Mouse (Mus musculus) urinary bladder, postnatal 25 days (tissue): Measurements from ENCODE around the gene Srsf3.
"Not testable (repeated sequence)": the region's sequence is repeated elsewhere in the genome, so short reads cannot be mapped to it uniquely, and the experiment has no call there.

Experiments
- DNase-seq: peaks from one replicate; pipeline ENCODE4 v3.0.0; 2022; ENCODE audit warnings: low spot score

Gene Srsf3

GRCm38 (mm10) chr17:29063988-29064285, 31.5 kb downstream of the Srsf3 start:
- DNase-seq, result no peak

GRCm38 (mm10) chr17:29065245-29065940, 33.0 kb downstream of the Srsf3 start:
- DNase-seq, result no peak

GRCm38 (mm10) chr17:29065971-29066370, 33.5 kb downstream of the Srsf3 start:
- no peak for DNase-seq

- not testable (repeated sequence) for DNase-seq
Measured at GRCm38 (mm10) chr17:29067416-29067815, 35.0 kb downstream of the Srsf3 start.

DNA sequence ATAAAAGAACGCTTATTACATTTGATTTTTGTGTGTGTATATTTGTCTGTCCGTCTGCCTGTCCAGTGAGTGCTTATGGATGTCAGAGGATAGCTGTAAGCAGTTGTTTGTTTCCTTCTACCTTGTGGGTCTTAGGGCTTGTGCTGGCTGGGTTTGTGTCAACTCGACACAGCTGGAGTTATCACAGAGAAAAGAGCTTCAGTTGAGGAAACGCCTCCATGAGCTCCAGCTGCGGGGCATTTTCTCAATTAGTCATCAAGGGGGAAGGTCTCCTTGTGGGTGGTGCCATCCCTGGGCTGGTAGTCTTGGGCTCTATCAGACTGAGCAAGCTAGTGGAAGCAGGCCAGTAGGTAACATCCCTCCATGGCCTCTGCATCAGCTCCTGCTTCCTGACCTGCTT, 35.4 kb downstream of the Srsf3 start:
- DNase-seq, result no peak

GRCm38 (mm10) chr17:29069063-29069462, 36.6 kb downstream of the Srsf3 start:
- no peak for DNase-seq

- no peak for DNase-seq
Measured at GRCm38 (mm10) chr17:29071820-29072219, 39.4 kb downstream of the Srsf3 start.

GRCm38 (mm10) chr17:29072701-29073307, 40.4 kb downstream of the Srsf3 start:
- no peak for DNase-seq

DNA sequence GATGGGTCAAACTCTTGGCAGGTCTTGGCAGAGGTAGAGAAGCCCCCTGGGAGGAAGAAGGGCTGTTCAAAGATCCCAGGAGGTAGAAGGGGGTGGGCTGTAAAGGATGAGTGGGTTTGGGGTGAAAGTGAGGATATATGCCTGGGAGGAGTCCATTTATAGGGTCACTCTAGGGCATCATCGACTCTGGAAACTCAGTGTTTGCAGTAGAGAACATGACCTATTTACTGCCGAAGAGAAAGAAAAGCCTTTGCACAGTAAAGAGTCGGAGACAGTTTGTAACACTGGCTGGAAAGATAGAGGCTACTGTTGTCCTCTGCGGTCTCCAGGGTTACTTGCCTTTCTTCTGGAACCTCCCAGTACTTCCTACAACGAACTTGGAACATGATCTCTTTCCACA, 40.9 kb downstream of the Srsf3 start:
- DNase-seq, result no peak

DNA sequence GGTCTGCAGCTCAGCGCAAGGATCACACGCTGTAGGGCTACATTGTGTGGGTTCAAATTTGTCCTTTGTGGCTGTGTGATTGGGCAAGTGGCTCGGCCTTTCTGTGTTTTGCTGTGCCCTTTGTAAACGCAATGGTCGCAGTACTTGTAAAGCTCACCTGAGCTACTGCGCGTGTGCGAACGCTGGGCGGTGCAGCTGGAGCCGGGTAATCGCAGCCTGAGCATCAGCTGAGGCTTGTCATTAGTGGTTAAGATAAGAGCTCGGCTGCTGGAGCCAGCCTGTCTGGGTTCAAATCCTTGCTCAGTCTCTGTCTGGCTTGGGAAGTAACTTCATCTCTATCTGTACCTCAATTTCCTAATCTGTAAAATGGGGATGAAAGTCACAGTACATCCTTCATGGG, 41.7 kb downstream of the Srsf3 start:
- DNase-seq, result no peak

DNA sequence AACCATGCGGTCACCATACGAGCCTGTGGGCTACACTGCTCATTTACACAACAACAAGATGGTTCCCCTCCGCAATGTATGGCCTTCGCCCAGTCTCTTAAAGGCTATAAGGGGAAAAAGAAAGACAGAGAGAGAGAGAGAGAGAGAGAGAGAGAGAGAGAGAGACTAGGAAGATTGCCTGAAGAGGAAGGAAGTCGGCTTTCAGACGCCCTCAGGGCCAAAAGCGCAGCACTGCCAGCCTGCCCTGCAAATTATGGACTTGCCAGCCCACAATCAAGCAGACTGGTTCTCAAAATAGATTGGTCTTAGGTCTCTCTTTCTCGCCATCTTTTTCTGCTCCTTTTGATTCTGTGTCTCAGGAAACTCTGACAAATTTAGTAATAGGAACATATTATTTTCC, 43.8 kb downstream of the Srsf3 start:
- DNase-seq, result no peak

GRCm38 (mm10) chr17:29077786-29078509, 45.5 kb downstream of the Srsf3 start:
- DNase-seq, result no peak

GRCm38 (mm10) chr17:29078519-29079383, 46.3 kb downstream of the Srsf3 start:
- peak; percentile 80 for DNase-seq

- no peak for DNase-seq
Measured at GRCm38 (mm10) chr17:29080758-29081617, 48.6 kb downstream of the Srsf3 start.

DNA sequence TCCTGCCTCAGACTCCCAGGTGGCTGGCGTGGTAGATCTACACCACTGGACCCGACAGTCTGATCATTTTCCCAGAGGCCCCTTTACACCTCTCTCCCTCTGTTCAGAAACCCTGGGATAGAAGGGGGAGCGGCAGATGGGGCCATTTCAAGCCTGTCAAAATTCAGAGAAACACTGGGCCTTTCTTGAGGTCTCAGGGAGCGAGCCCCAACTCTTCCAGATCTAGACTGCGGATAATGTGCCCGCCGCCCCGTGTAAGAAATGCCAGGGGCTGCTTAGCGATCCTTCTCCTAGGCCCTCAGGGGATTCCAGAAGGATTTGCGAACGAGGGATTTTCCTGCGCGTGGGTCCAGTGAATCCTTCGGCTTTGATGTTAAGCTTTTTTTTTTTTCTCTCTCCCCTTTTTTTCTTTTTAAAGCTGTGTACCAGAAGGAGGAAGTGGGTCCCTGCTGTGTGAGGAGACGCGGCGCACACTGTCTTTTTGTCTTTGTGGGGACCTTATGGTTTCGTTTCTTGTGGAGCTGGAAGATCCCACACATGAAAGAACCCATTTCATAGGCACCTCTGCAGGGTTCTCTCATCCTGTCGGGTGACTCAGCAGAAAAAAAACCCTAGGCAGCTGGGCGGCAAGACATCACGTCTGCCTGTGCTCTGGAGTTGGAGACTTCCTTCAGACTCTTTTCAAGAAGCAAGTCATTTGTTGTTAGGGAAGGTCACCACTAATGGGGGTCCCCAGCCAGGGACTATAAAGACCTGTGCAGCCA, 49.4 kb downstream of the Srsf3 start:
- no peak for DNase-seq

DNA sequence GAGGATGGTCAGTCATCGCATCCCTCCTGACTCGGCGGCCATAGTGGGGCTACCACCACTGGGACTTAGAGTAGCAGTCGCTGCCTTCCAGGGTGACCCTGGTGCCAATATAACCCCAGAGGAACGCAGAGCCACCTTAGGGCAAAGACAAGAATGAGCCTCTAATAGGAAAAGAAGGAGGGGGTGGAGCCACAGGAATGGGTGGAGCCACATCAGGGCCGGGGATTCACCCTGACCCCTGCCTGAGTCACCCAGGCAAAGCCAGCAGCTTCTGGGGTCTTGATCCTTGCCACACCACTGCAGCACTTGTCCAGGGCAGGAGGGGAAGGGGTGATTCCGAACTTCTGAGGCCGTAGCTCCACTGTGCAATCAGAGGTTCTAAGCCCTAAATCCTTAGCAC, 51.2 kb downstream of the Srsf3 start:
- no peak for DNase-seq

- no peak for DNase-seq
Measured at GRCm38 (mm10) chr17:29084656-29085055, 52.2 kb downstream of the Srsf3 start.

GRCm38 (mm10) chr17:29085266-29085665, 52.8 kb downstream of the Srsf3 start:
- DNase-seq, result no peak

DNA sequence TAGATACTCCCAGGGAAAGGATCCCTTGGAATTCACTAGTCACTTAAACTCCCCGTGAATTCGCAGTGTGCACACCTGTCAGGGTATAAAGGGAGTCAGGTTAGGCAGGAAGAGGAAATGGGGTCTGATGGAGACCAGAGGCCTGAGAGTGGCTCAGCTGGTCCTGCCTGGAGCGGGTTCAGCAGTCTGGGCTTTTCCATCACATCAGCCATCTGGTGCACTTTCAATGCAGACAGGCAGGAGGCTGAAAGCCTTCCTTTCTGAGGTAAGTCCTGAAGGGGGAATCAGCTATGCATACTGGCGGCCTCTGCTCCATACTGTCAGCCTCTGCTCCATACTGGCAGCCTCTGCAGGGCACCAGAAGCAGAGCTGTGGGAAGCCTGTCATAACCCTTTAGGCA, 54.5 kb downstream of the Srsf3 start:
- DNase-seq, result no peak

DNA sequence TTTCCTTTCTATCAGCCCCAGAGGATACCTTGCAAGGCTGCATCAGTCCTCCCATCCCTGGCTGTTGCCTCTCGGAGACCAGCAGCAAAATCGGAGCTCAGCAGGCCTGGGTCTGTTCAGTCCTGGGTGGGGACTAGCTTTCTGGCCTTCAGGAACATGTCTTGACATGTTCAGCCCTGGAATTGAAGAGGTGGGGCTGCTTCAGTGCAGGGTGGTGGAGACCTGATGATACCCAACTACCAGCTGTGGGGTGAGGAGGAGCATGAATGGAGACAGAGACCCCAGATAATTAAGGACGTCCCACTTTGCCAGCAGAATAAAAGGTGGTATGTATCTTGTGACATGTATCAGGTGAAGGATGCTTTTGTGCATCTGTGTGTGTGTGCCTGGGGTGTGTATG, 58.3 kb downstream of the Srsf3 start, which contains the start of gene Cdkn1a:
Gene Cdkn1a (plus strand): TSS at position 201 of the 400 bp plus-strand sequence.
- no peak for DNase-seq
